Mouse (Mus musculus): ENCODE measurements around the gene Abtb2. TPM values are rescaled to one million over a fixed set of nuclear protein-coding genes. Genes with fewer than 3 reads are reported as not detected.

The Abtb2 gene
- polyA plus RNA-seq, 1 experiment from 2014 or later, result 15.6 TPM

GRCm38 (mm10) chr2:103632136-103632925 is 66.2 kb downstream of the Abtb2 start:
- H3K36me3 ChIP-seq (ENCODE audit: control insufficient read depth, insufficient read depth, low read length), result no peaks in the 10 kb centered on the region
- H3K9me3 ChIP-seq (replicated peaks; ENCODE audit: control insufficient read depth, low read length), result no peaks in the 10 kb centered on the region
- no peak overlapping the region for H3K4me3 ChIP-seq (ENCODE audit: low read depth, low read length)
- no peak for ATAC-seq (replicated peaks; ENCODE audit: insufficient number of reproducible peaks, low FRiP score, low TSS enrichment)
- no peak overlapping the region for H3K9ac ChIP-seq (ENCODE audit: low read depth, low read length)
- no peaks in the 10 kb centered on the region for H3K27me3 ChIP-seq (ENCODE audit: control insufficient read depth, insufficient read depth, low read length)
- whole genome bisulfite sequencing (ENCODE audit: insufficient replicate concordance), result 48% methylated on average over 6 of the region's 6 CpGs
- no peak overlapping the region for H3K4me2 ChIP-seq
- peaks cover 34% of the 10 kb centered on the region for H3K4me1 ChIP-seq (ENCODE audit: control insufficient read depth, insufficient read depth, low read length)
- 0 out of 2 replicates have a peak overlapping the region, but pooled peaks have one; percentile 37 for H3K27ac ChIP-seq (ENCODE audit: low read depth, low read length)

GRCm38 (mm10) chr2:103632926-103633250 is 66.8 kb downstream of the Abtb2 start:
- Histone ChIP-seq H3K4me2 (no peak overlapping the region), H3K36me3 (ENCODE audit: control insufficient read depth, insufficient read depth, low read length) (no peaks in the 10 kb centered on the region), H3K4me1 (ENCODE audit: control insufficient read depth, insufficient read depth, low read length) (peaks cover 34% of the 10 kb centered on the region), H3K4me3 (ENCODE audit: low read depth, low read length) (no peak overlapping the region), H3K27me3 (ENCODE audit: control insufficient read depth, insufficient read depth, low read length) (no peaks in the 10 kb centered on the region), H3K9me3 (replicated peaks; ENCODE audit: control insufficient read depth, low read length) (no peaks in the 10 kb centered on the region), H3K27ac (ENCODE audit: low read depth, low read length) (0 out of 2 replicates have a peak overlapping the region, but pooled peaks have one; percentile 37), H3K9ac (ENCODE audit: low read depth, low read length) (no peak overlapping the region)
- ATAC-seq (replicated peaks; ENCODE audit: insufficient number of reproducible peaks, low FRiP score, low TSS enrichment), result no peak
- WGBS (ENCODE audit: insufficient replicate concordance), result 88% methylated on average over 2 of the region's 2 CpGs

- ATAC-seq (replicated peaks; ENCODE audit: insufficient number of reproducible peaks, low FRiP score, low TSS enrichment), result no peak
- 91% methylated on average over 3 of the region's 3 CpGs for WGBS (ENCODE audit: insufficient replicate concordance)
- no peak overlapping the region for H3K4me2 ChIP-seq
- no peaks in the 10 kb centered on the region for H3K36me3 ChIP-seq (ENCODE audit: control insufficient read depth, insufficient read depth, low read length)
- no peaks in the 10 kb centered on the region for H3K9me3 ChIP-seq (replicated peaks; ENCODE audit: control insufficient read depth, low read length)
- no peak overlapping the region for H3K9ac ChIP-seq (ENCODE audit: low read depth, low read length)
- H3K4me1 ChIP-seq (ENCODE audit: control insufficient read depth, insufficient read depth, low read length), result peaks cover 40% of the 10 kb centered on the region
- H3K27me3 ChIP-seq (ENCODE audit: control insufficient read depth, insufficient read depth, low read length), result no peaks in the 10 kb centered on the region
- H3K4me3 ChIP-seq (ENCODE audit: low read depth, low read length), result no peak overlapping the region
- H3K27ac ChIP-seq (ENCODE audit: low read depth, low read length), result no peak overlapping the region
These were observed 69.8 kb downstream of the Abtb2 start for GRCm38 (mm10) chr2:103635731-103636487.

- H3K36me3 ChIP-seq (ENCODE audit: control insufficient read depth, insufficient read depth, low read length), result no peaks in the 10 kb centered on the region
- no peak overlapping the region for H3K27ac ChIP-seq (ENCODE audit: low read depth, low read length)
- no peaks in the 10 kb centered on the region for H3K27me3 ChIP-seq (ENCODE audit: control insufficient read depth, insufficient read depth, low read length)
- H3K9ac ChIP-seq (ENCODE audit: low read depth, low read length), result no peak overlapping the region
- H3K4me3 ChIP-seq (ENCODE audit: low read depth, low read length), result no peak overlapping the region
- peaks cover 43% of the 10 kb centered on the region for H3K4me1 ChIP-seq (ENCODE audit: control insufficient read depth, insufficient read depth, low read length)
- H3K4me2 ChIP-seq, result no peak overlapping the region
- 69% methylated on average over 1 of the region's 1 CpGs for WGBS (ENCODE audit: insufficient replicate concordance)
- no peak for ATAC-seq (replicated peaks; ENCODE audit: insufficient number of reproducible peaks, low FRiP score, low TSS enrichment)
- H3K9me3 ChIP-seq (replicated peaks; ENCODE audit: control insufficient read depth, low read length), result no peaks in the 10 kb centered on the region
These were observed 71.3 kb downstream of the Abtb2 start for GRCm38 (mm10) chr2:103637385-103637784.

GRCm38 (mm10) chr2:103637943-103638342 is 71.8 kb downstream of the Abtb2 start:
- WGBS (ENCODE audit: insufficient replicate concordance), result 93% methylated on average over 5 of the region's 5 CpGs
- no peak overlapping the region for H3K9ac ChIP-seq (ENCODE audit: low read depth, low read length)
- H3K27me3 ChIP-seq (ENCODE audit: control insufficient read depth, insufficient read depth, low read length), result no peaks in the 10 kb centered on the region
- H3K36me3 ChIP-seq (ENCODE audit: control insufficient read depth, insufficient read depth, low read length), result no peaks in the 10 kb centered on the region
- H3K9me3 ChIP-seq (replicated peaks; ENCODE audit: control insufficient read depth, low read length), result no peaks in the 10 kb centered on the region
- peaks cover 37% of the 10 kb centered on the region for H3K4me1 ChIP-seq (ENCODE audit: control insufficient read depth, insufficient read depth, low read length)
- ATAC-seq (replicated peaks; ENCODE audit: insufficient number of reproducible peaks, low FRiP score, low TSS enrichment), result no peak
- H3K27ac ChIP-seq (ENCODE audit: low read depth, low read length), result no peak overlapping the region
- no peak overlapping the region for H3K4me2 ChIP-seq
- H3K4me3 ChIP-seq (ENCODE audit: low read depth, low read length), result no peak overlapping the region

- Histone ChIP-seq H3K36me3 (ENCODE audit: control insufficient read depth, insufficient read depth, low read length) (no peaks in the 10 kb centered on the region), H3K27me3 (ENCODE audit: control insufficient read depth, insufficient read depth, low read length) (no peaks in the 10 kb centered on the region), H3K27ac (ENCODE audit: low read depth, low read length) (peak overlapping the region; percentile 18; the same call in 1 of the 2 replicates), H3K4me1 (ENCODE audit: control insufficient read depth, insufficient read depth, low read length) (peaks cover 44% of the 10 kb centered on the region), H3K4me2 (no peak overlapping the region), H3K4me3 (ENCODE audit: low read depth, low read length) (no peak overlapping the region), H3K9ac (ENCODE audit: low read depth, low read length) (no peak overlapping the region), H3K9me3 (replicated peaks; ENCODE audit: control insufficient read depth, low read length) (no peaks in the 10 kb centered on the region)
- WGBS (ENCODE audit: insufficient replicate concordance), result 23% methylated on average over 2 of the region's 2 CpGs
- ATAC-seq (replicated peaks; ENCODE audit: insufficient number of reproducible peaks, low FRiP score, low TSS enrichment), result no peak
These were observed 73.6 kb downstream of the Abtb2 start for GRCm38 (mm10) chr2:103639701-103640100.

- Histone ChIP-seq H3K27me3 (ENCODE audit: control insufficient read depth, insufficient read depth, low read length) (no peaks in the 10 kb centered on the region), H3K4me3 (ENCODE audit: low read depth, low read length) (no peak overlapping the region), H3K9me3 (replicated peaks; ENCODE audit: control insufficient read depth, low read length) (no peaks in the 10 kb centered on the region), H3K9ac (ENCODE audit: low read depth, low read length) (no peak overlapping the region), H3K4me1 (ENCODE audit: control insufficient read depth, insufficient read depth, low read length) (peaks cover 44% of the 10 kb centered on the region), H3K36me3 (ENCODE audit: control insufficient read depth, insufficient read depth, low read length) (no peaks in the 10 kb centered on the region), H3K27ac (ENCODE audit: low read depth, low read length) (no peak overlapping the region; the same call in 1 of the 2 replicates), H3K4me2 (no peak overlapping the region)
- no peak for ATAC-seq (replicated peaks; ENCODE audit: insufficient number of reproducible peaks, low FRiP score, low TSS enrichment)
- WGBS (ENCODE audit: insufficient replicate concordance), result 42% methylated on average over 2 of the region's 2 CpGs
These were observed 74.8 kb downstream of the Abtb2 start for GRCm38 (mm10) chr2:103640861-103641260.

- H3K36me3 ChIP-seq (ENCODE audit: control insufficient read depth, insufficient read depth, low read length), result no peaks in the 10 kb centered on the region
- no peak overlapping the region for H3K27ac ChIP-seq (ENCODE audit: low read depth, low read length)
- H3K9me3 ChIP-seq (replicated peaks; ENCODE audit: control insufficient read depth, low read length), result no peaks in the 10 kb centered on the region
- ATAC-seq (replicated peaks; ENCODE audit: insufficient number of reproducible peaks, low FRiP score, low TSS enrichment), result no peak
- H3K4me2 ChIP-seq, result no peak overlapping the region
- no peaks in the 10 kb centered on the region for H3K27me3 ChIP-seq (ENCODE audit: control insufficient read depth, insufficient read depth, low read length)
- 78% methylated on average over 4 of the region's 4 CpGs for WGBS (ENCODE audit: insufficient replicate concordance)
- no peak overlapping the region for H3K4me3 ChIP-seq (ENCODE audit: low read depth, low read length)
- H3K4me1 ChIP-seq (ENCODE audit: control insufficient read depth, insufficient read depth, low read length), result peaks cover 35% of the 10 kb centered on the region
- no peak overlapping the region for H3K9ac ChIP-seq (ENCODE audit: low read depth, low read length)
These were observed 77.6 kb downstream of the Abtb2 start for GRCm38 (mm10) chr2:103643584-103644211.
